Mouse (Mus musculus) granulocyte monocyte progenitor cell, adult 5-6 weeks (primary cell): ENCODE data around the gene Fut11. TPM values are rescaled to one million over a fixed set of nuclear protein-coding genes. Genes with fewer than 3 reads are reported as not detected.
A peak's percentile ranks its signal among the peaks of the same experiment; 100 is the strongest.
"Not testable (repeated sequence)": the region's sequence is repeated elsewhere in the genome, so short reads cannot be mapped to it uniquely, and the experiment has no call there.

Experiments
- ATAC-seq: replicated peaks from 2 replicates; pipeline ENCODE4 v1.8.0; 2016; ENCODE audit warnings: mild to moderate bottlenecking, moderate TSS enrichment, inconsistent platforms; ENCODE audit not compliant: poor library complexity, severe bottlenecking
- total RNA-seq, 2 experiments: library from RNA; stranded (forward) in 1 of 2; stranded (reverse) in 1 of 2; fragments of 200-712, 200-1000 nt in 1 of 2; fragments of >200 nt in 1 of 2; fragmentation: Nextera tagmentation in 1 of 2; gene quantifications; 2 replicates each; pipeline ENCODE4 v1.2.3; 2014 to 2017

Gene Fut11
- total RNA-seq, 2 experiments from 2014 or later = 9.3 TPM

DNA sequence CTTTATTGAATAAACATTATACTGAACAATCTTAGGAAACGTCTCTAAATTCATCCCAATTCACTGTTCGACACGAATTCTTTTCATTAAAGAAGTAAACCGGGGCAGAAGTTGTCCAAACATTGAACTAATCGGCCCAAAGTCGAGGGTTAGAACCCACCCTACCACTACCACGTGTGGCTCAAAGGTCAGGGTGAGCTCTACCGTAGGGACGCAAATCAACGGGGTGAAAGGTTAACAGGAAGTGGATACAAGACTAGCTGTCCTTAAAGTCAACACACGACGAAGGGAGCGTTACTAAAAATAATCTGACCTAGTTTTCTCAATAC, 21.1 kb upstream of the Fut11 start:
- ATAC-seq = peak; percentile 57

DNA sequence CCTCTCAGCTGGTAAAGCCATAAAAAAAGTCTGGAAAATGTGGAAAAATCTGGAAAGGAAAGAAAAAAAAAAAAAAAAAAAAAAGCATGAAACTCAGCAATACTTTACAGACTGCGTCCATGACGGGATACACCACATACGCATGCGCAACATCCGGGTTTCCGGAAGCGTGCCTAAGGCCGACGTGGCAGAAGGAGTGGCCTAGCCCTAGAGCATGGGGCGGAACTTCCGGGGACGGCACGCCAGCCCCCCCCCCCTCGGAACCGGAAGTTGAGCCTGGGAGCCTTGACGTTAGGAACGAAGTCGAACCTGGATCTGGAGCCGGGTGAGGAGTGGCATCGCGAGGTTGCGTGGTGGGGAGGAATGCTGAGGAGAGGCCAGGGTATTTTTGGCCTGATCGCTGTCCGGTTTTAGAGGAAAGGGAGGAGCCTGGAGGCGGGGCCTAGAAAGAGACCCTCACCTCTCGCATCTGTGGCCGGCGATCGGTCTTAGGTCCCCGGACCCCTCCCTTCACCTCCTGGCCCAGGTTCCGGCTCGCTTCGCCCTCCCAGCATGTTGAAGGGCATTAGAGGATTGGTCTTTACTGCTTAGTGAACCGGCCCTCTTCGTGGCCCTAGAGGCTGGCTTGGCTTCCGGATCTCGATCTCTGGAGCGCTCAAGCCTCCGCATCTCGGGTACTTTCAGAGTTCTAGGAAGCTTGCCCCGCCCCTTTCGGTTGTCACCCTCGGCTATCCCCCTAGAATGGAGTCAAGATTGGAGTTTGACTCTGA, 20.5 kb upstream of the Fut11 start, which contains the start of gene Sec24c:
Gene Sec24c (plus strand): TSS at position 245 of the 770 bp plus-strand sequence.
- peak; percentile 91 for ATAC-seq

DNA sequence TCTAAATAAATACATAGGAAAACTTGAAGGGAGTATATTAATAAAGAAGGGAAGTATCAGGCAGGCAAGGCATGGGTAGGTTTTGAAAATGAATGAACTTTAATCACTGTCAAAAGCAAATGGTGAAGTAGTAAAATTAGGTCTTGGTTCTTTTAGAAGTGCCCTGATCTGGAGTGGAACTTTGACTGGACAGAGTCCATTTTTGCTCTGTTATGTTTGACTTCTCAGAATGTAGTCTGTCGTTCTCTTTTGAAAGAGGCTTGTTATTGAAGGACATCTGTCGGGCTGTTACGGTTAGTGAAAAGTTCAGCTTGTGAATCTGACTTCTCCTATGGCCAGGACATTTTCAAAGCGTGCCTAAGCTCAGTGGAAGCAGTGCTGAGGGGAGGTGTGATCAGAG, 16.9 kb upstream of the Fut11 start:
- no peak for ATAC-seq

DNA sequence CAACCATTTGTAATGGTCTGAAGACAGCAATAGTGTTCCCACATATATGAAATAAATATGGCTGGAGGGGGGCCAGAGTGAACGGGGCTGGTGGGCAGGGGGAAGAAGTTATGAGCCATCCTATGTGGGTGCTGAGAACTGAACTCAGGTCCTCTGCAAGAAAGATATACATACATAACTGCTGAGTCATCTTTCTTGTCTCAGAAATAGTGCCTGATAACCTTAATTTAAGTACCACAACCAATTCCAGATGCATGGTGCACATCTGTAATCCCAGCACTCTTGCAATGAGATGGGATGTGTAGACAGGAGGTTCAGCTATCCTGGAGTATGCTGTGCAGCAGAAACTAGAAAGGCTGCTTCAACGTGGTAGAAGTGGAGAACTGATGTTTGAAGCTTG, 13.0 kb upstream of the Fut11 start:
- ATAC-seq = no peak

DNA sequence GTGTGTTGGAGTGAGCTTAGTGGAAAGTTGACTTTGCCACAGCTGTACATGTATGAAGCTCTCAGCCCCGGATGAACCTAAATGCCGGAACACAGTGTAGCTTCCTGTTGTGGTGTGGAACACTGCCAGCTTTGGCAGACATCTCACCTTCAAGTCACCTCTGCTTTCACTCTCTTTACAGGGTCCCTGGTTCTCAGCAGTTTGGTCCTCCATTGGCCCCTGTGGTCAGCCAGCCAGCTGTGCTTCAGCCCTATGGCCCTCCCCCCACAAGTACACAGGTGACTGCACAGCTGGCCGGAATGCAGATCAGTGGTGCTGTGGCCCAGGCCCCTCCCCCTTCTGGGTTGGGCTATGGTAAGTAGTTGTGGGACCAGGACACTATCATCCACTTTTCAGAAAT, 12.3 kb upstream of the Fut11 start:
- ATAC-seq = peak; percentile 62

DNA sequence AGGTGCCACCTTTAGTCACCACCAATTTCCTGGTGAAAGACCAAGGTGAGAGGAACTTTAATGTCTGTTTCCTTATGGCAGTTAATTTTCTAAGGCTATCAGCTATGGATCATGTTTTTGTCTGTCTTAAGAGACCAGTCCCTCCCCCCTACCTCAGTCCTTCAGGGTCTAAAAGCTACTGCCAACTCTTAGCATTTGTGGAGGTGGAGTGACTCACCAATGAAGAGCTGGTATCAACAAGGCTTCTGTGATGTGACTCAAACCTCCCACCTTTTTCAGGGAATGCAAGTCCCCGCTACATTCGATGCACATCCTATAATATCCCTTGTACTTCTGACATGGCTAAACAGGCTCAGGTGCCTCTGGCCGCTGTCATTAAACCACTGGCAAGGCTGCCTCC, 8.2 kb upstream of the Fut11 start:
- no peak for ATAC-seq

DNA sequence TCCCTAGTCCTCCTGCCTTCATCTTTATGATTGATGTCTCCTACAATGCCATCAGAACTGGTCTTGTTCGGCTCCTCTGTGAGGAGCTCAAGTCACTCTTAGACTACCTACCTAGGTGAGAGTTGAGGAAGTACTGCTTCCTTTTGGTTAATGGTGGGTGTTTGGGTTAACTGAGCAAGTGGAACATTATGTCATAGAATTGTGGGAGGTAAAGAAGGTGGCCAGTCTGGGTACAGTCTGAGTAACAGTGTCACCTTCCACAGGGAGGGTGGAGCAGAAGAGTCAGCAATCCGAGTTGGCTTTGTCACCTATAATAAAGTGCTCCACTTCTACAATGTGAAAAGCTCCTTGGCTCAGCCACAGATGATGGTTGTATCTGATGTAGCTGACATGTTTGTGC, 5.8 kb upstream of the Fut11 start:
- no peak for ATAC-seq

DNA sequence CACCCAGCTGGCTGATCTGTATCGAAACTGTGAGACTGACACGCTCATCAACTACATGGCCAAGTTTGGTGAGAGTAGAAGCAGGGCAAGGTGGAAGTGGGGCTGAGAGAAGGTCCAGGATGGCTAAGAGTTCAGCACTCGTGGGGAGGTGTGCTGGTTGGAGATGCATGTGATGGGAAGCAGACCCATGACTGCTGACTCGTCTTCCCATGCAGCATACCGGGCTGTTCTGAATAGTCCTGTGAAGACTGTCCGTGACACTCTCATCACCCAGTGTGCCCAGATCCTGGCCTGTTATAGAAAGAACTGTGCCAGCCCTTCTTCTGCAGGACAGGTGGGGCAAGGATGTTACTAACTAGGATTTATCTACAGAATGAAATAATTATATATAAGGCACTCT, 3.0 kb upstream of the Fut11 start:
- no peak for ATAC-seq

DNA sequence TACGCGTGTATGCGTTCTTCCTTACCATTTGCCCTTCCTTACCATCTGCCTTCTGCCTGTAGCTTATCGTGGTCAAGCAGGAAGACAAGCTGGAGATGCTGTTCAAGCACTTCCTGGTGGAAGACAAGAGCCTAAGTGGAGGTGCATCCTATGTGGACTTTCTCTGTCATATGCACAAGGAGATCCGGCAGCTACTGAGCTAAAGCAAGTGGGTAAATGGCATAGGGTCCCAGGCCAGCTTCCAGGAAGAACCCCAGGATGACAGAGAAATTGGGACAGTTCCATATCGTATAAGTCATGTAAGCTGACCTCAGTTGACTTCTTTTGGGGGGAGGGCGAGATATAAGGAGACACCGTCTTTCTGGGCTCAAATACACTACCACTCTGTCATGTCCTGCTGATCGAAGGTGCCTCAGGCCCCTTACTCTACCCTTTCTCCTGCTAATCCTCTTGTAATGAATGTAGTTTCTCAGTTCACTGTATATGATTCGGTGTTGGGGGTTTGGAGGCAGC, 1.1 kb upstream of the Fut11 start:
- ATAC-seq = no peak

DNA sequence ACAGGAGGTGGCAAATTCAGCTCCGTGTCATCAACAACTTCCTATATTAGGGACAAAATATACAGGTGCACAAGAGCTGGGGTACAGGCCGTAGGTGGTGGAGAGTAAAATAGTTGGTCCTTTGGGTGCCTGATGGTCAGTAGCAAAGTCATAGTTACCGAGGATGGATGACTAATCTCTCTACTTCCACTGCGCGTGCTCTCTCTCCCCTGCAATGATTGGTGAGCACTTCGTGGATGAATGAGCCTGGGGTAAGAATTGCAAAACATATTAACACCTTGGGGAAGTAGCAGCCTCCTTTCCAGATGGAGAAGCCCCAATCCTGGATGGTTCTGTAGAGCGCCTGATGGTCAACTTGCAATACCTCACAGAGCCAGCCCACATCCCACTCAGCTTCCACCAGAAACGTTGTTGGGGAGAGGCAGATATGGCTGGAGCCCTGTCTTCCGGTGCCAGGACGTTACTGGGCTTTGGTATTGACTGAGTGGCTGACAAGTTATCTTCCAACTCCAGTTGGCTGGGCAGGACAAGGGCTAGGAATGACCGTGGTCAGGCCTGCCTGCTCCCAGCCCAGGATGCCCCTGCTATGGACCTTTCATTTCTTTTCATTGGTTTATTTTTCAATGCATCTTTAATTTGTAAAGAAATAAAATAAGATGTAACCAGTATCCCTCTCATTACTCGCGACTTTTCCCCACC, 434 bp upstream of the Fut11 start:
- peak; percentile 9 for ATAC-seq

DNA sequence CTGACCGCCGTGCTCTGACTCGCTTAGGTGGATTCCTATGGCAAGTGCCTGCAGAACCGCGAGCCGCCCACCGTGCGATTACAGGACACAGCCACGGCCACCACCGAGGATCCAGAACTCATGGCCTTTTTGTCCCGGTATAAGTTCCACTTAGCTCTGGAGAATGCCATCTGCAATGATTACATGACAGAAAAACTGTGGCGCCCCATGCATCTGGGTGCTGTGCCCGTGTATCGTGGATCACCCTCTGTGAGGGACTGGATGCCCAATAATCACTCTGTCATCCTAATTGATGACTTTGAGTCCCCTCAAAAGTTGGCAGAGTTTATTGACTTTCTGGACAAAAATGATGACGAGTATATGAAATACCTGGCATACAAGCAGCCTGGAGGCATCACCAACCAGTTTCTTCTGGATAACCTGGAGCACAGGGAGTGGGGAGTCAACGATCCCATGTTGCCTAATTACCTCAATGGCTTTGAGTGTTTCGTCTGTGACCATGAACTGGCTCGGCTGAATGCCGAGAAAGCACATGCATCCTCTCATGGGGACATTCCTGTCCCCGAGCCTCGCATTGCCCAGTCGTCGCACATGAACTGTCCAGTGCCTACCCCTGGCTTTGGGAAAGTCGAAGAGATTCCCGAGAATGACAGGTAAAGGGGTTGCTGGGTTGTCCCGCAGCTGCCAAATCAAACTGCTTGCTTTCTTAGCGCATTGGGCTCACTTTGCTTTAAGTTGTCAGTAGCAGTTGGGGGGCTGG, 1.2 kb downstream of the Fut11 start:
- no peak for ATAC-seq

DNA sequence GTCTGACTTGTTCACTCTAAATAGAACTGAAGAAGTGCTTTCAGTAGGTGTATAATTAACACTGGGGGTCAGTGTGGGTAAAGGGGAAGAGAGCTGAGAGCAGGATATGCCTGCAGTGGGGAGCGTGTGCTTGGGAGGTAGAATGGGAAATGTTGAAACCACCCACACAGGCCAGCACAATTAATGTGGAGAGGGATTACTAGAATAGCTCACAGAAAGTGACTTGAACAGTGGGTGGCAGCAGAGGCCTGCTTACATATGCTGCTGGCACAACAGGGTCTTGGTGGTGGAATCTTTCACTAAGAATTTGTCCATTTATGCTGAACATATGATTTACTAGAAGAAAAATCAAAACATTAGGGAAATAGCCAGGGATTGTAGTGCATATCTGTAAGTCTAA, 2.2 kb downstream of the Fut11 start:
- ATAC-seq = peak; percentile 70

DNA sequence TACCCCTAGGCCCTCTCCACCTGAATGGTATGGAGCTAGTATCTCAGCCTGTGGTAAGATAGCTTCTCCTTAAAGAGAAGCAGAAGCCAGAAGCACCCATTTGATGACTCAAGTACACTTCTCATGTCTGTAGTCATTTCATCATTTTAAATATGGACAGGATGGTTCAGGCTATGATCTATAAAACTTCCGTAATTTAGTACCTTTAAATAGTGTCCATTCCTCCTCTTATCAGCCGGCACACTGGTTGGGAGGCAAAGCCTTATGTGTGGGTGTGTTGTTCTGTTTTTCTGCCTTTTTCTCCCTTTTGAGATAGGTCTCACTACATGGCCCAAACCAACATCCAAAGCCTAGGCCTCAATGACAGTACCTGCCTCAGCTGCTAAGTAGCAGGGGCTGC, 3.7 kb downstream of the Fut11 start:
- ATAC-seq = no peak

DNA sequence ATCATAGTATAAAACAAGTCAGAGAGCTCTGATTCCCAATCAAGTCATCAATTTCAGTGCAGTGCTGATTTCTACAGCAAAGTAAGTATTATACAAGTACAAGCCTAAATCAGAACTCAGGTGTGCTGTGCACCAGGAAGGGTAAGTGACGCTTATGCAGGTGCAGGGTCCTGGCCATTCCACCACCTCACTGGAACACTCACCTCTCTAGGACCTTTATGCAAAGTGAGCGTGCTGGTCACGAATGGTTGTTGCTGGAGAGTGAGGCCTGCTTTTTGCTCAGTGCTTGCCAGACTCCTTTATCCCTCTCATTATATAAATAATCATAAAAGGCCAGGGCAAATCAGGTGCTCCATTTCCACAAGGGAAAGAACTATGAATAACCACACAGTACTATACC, 5.6 kb downstream of the Fut11 start:
- ATAC-seq = no peak

DNA sequence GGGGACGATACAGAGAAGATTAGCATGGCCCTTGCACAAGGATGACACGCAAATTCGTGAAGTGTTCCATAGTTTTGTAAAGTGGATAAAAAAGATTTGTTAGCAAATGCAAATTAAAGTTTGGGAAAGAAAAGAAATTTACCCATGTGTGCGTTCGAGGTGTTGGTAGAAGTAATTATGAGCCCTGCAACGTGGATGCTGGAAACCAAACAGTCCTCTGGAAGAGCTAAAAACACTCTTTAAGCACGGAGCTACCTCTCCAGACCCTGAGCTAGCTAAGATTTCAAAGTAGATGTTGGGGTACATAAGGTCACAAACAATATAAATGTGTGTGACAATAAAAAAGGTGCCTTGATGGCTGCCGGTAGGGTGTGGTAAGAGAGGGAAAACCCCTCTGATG, 6.8 kb downstream of the Fut11 start:
- ATAC-seq = no peak

DNA sequence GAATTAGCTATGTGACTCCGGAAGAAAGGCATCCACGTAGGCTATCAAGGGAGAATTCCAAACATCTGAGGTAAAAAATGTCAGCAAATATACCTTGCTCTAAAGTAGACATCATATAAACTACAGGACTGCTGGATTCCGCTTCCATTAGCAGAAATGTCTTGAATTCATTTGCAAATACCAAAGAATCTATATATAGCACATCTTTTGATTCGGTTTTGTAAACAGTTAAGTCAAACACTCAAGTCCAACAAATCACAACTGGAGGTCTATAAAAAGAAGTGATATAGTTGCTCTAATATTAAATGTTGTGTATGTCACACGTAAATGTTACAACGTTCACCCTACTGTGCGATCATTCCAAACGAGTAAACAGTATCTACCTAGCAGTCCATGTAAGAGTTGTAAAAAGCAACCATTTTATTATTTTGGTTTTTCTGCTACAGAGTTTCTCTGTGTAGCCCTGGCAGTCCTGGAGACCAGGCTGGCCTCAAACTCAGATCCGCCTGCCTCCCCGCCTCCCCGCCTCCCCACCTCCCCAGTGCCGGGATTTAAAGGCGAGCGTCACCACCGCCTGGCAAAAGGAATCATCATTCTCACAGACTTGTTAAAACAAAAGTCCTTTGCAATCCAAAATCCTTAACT, 7.5 kb downstream of the Fut11 start:
- ATAC-seq = no peak

DNA sequence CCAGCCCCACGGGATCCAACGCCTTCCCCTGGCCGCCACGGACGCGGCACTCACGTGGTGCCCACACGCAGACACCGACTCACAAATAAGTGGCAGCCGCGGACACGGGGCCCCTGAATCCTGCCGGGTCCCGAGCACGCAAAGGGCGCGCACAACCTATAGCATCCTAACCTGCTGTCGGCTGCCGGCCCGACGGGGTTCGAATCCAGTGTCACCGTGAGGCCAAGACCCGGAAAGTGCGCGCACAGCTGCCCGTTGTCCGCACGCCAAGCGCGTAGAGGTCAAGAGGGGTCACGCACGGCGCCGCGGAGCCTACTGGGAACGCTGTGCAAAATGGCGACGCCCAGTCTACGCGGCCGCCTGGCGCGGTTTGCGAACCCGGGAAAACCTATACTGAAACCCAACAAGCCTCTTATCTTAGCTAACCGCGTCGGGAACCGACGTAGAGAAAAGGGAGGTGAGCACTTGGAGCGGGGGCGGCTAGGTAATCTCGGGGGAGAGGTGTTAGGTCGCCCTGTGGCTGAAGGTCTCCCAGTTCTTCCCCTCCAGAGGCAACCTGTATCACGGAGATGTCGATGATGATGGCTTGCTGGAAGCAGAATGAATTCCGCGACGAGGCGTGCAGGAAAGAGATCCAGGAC, 8.1 kb downstream of the Fut11 start, which contains the start of gene Chchd1:
Gene Chchd1 (plus strand): TSS at position 266 of the 641 bp plus-strand sequence.
- ATAC-seq = peak; percentile 85

DNA sequence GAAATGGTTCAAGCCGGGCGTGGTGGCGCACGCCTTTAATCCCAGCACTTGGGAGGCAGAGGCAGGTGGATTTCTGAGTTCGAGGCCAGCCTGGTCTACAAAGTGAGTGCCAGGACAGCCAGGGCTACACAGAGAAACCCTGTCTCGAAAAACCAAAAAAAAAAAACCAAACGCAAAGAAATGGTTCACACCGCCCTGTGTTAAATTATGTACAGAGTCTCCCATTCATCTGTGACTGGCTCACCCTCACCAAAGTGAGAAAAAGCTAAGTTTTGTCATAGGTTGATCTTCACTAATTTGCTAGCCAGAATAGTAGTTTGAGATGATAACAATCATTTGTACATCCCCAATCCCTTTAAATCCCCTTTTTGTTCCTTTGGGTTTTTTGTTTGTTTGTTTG, 8.7 kb downstream of the Fut11 start:
- not testable (repeated sequence) for ATAC-seq

DNA sequence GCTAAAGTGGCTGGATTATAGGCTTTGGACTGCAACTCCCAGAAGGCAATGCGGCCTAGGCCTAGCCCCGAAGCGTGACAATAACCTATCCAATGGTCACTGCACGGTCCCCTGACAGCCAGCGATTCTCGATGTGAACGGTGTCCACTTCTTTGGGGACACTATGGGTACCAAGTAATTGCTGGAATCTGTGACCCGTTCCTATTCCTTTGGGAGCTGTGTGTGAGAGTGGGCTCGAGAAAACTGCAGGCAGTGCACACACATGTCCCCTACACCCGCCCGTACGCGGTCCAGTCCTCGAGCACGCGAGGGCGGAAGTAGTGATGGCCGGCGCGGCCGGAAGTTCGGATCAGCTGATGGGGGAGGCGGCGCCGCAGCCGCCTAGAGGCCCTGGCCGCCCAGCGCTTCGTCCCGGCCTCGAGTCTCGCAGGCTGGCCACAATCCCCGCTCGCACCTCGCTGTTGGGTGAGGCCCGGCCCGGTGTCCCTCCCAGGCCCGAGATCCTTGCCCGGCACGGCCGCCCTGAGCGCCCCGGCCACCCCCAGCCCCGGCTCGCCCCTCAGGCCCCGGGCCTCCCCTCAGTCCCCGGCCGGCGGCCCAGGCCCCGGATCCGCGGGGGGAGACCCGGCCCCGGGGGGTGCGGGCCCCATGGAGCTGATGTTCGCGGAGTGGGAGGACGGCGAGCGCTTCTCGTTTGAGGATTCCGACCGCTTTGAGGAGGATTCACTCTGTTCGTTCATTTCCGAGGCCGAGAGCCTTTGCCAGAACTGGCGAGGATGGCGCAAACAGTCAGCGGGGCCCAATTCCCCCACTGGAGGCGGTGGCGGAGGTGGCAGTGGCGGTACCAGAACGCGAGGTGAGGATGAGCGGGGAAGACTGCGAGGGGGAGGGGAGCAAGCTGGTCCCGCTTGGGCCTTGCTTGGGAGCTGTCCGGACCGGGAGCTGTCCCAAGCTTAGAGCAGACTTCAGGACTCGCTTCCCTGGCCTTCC, 12.7 kb downstream of the Fut11 start, which contains the start of gene Zswim8:
Gene Zswim8 (plus strand): TSS at position 352 of the 990 bp plus-strand sequence.
- peak; percentile 73 for ATAC-seq
